Mouse (Mus musculus) heart, postnatal 0 days (tissue): ENCODE measurements around the gene Hras. TPM values are rescaled to one million over a fixed set of nuclear protein-coding genes. Genes with fewer than 3 reads are reported as not detected.

Experiments used
- ATAC-seq: fragments of 200-750 bp; cut with Nextera tagmentation; 2 replicates; pipeline ENCODE4 v1.8.0; 2017; ENCODE audit warnings: low read depth, moderate number of reproducible peaks, moderate library complexity; ENCODE audit not compliant: insufficient read depth
- DNase-seq: peaks from one replicate; pipeline ENCODE4 v3.0.0-alpha.2; 2016; ENCODE audit warnings: low spot score
- H3K27ac ChIP-seq: fragments of 300-500 bp; sonication (generic); 2 replicates; pipeline ENCODE4 v1.5.1; 2014; ENCODE audit warnings: low read depth, mild to moderate bottlenecking
- H3K27me3 ChIP-seq: fragments of 300-500 bp; sonication (generic); 2 replicates; pipeline ENCODE4 v1.6.1; 2014; ENCODE audit warnings: low read length, mixed read lengths; ENCODE audit not compliant: control insufficient read depth, insufficient read depth
- H3K36me3 ChIP-seq: fragments of 300-500 bp; sonication (generic); replicated peaks from 2 replicates; pipeline ENCODE4 v1.6.1; 2014; ENCODE audit warnings: low read length, mixed read lengths; ENCODE audit not compliant: control insufficient read depth, insufficient read depth
- H3K4me1 ChIP-seq: fragments of 300-500 bp; sonication (generic); 2 replicates; pipeline ENCODE4 v1.6.1; 2014; ENCODE audit warnings: antibody characterized with exemption; ENCODE audit not compliant: control insufficient read depth, insufficient read depth
- H3K4me2 ChIP-seq: fragments of 300-500 bp; sonication (generic); 2 replicates; pipeline ENCODE4 v1.6.1; 2014; ENCODE audit warnings: low read depth, mild to moderate bottlenecking, low read length, moderate library complexity
- H3K4me3 ChIP-seq: fragments of 300-500 bp; sonication (generic); 2 replicates; pipeline ENCODE4 v1.5.1; 2014; ENCODE audit warnings: low read depth, low read length
- H3K9ac ChIP-seq: fragments of 300-500 bp; sonication (generic); replicated peaks from 2 replicates; pipeline ENCODE4 v1.6.1; 2014; ENCODE audit warnings: low read depth, low read length, mixed read lengths
- H3K9me3 ChIP-seq: fragments of 300-500 bp; sonication (generic); replicated peaks from 2 replicates; pipeline ENCODE4 v1.6.1; 2016; ENCODE audit warnings: low read length; ENCODE audit not compliant: control insufficient read depth
- CTCF ChIP-seq: IDR thresholded peaks from 2 replicates; pipeline ENCODE4 v1.5.1; 2016; ENCODE audit warnings: antibody characterized with exemption, control low read depth, low read depth
- EP300 ChIP-seq: IDR thresholded peaks from 2 replicates; pipeline ENCODE4 v1.6.1; 2016; ENCODE audit warnings: antibody characterized with exemption, low read depth
- WGBS: fragments of 180-500 bp; shearing (Covaris S2); extraction: QIAGEN DNeasy Blood & Tissue Kit; methylation state at CpG from one replicate; pipeline ENCODE4 v1.1.7; 2014; 5-methylcytosine and 5-hydroxymethylcytosine counted together
- polyA plus RNA-seq: library from polyadenylated mRNA; unstranded; fragments of >200 nt; fragmentation: Nextera tagmentation; extraction: Ambion mirVana; gene quantifications from 2 replicates; pipeline ENCODE4 v1.2.1, GENCODE M21; 2015
- total RNA-seq: library from RNA; depleted of rRNA; stranded (reverse); fragments of >200 nt; gene quantifications from 2 replicates; pipeline ENCODE4 v1.2.3, GENCODE M21; 2014; ENCODE audit warnings: low replicate concordance

Hras gene
- total and polyA plus RNA-seq, 2 experiments from 2014 or later, result 72.2 to 78.9 TPM

DNA sequence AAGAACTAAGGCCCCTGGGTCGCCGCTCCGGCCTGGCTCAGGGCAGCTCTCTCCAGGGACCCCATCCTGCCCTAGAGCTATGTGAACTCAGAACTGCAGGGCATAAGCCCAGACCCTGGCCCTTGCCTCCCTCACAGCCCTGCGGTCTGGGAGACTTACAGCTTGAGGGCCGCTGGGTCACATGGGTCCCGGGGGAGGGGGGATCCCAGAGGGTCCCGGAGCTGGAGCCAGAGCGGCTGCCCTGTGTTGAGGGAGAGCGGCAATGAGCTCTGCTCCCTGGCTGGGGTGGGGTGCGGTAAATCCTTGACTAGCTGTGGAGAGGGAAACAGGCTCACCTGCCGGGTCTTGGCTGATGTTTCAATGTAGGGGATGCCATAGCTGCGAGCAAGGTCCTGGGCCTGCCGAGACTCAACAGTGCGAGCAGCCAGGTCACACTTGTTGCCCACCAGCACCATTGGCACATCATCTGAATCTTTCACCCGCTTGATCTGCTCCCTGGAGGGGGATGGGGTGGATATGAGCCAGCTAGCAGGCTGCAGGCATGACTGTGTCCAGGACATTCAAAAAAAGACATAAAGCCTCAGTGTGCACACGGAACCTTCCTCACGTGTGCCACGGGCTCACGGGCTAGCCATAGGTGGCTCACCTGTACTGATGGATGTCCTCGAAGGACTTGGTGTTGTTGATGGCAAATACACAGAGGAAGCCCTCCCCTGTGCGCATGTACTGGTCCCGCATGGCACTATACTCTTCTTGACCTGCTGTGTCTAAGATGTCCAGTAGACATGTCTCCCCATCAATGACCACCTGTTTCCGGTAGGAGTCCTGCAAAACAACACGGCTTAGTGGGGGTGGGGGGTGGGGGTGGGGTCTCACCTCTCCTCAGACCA lies 1.8 kb downstream of the Hras start:
- Histone ChIP-seq H3K27me3 (no peaks in the 10 kb centered on the region), H3K9me3 (no peaks in the 10 kb centered on the region), H3K4me3 (no peak overlapping the region), H3K36me3 (peaks cover 34% of the 10 kb centered on the region), H3K4me2 (no peak overlapping the region; the same call in 1 of the 2 replicates), H3K9ac (no peak overlapping the region), H3K4me1 (peaks cover 5% of the 10 kb centered on the region), H3K27ac (no peak overlapping the region)
- 85% methylated on average over 24 of the region's 24 CpGs for WGBS
- DNase-seq (no peak), ATAC-seq (no peak)
- TF ChIP-seq CTCF (no peak), EP300 (no peak)

DNA sequence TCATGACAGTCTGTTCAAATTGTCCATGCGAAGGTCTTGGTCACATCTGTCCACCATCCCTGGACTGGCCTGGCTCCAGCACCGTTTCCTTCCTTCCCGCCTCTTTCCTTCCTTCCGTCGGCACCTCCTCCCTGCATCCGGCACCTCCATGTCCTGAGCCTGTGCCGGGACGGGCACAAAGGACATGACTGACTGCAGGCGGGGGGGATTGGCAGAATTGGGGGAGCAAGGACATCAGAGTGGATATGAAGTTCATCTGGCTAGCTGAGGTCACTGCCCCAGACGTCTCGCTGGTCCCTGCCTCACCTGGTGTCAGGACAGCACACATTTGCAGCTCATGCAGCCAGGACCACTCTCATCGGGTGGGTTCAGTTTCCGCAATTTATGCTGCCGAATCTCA lies 2.8 kb downstream of the Hras start:
- no peak overlapping the region for H3K27ac ChIP-seq
- H3K27me3 ChIP-seq, result no peaks in the 10 kb centered on the region
- TF ChIP-seq EP300, result no peak
- TF ChIP-seq CTCF, result no peak
- 72% methylated on average over 14 of the region's 14 CpGs for WGBS
- no peak overlapping the region for H3K9ac ChIP-seq
- no peak overlapping the region for H3K4me2 ChIP-seq
- H3K4me1 ChIP-seq, result peaks cover 5% of the 10 kb centered on the region
- DNase-seq (no peak), ATAC-seq (no peak)
- peaks cover 34% of the 10 kb centered on the region for H3K36me3 ChIP-seq
- no peak overlapping the region for H3K4me3 ChIP-seq
- no peaks in the 10 kb centered on the region for H3K9me3 ChIP-seq

DNA sequence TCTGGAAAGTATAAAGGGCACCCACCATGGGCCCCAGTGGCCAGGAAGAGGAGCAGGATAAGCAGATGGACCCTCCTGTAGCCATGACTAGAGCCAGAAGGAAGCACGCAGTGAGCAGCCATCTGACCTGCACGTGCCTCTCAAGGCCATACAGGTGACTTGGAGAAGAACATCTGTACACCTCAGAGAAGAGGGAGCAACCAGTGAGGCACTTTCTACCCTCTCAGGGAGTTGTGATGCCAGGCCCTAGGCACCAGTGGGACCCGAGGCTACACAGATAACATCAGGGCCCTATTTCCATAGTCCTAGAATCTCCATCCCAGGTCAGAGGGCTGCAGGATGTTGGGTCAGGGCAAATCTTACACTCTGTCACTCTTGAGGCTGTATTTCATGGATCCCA lies 3.6 kb downstream of the Hras start:
- Histone ChIP-seq H3K4me3 (no peak overlapping the region), H3K27me3 (no peaks in the 10 kb centered on the region), H3K27ac (no peak overlapping the region), H3K36me3 (peaks cover 34% of the 10 kb centered on the region), H3K9ac (no peak overlapping the region), H3K4me2 (no peak overlapping the region), H3K4me1 (peaks cover 5% of the 10 kb centered on the region), H3K9me3 (no peaks in the 10 kb centered on the region)
- ATAC-seq (no peak), DNase-seq (no peak)
- no peak for TF ChIP-seq CTCF
- TF ChIP-seq EP300, result no peak
- WGBS, result 85% methylated on average over 3 of the region's 3 CpGs

DNA sequence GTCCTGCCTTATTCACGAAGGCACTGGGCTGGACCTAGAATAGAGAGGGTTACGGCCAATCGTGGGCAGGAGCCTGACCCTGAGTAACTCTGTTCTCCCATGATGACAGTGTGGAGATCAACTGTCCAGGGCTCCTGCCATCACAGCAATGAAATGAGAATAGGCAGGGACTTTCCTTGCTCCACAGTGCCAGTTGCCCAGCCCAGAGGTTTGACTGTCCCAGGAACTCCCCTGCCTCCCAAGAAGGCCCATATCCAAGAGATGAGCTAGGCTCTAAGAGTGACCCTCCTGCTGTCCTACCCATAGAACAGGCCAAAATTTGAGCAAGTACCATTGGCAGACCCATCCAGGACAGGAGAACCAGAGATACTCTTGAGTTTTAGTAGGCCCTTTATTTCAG lies 5.1 kb downstream of the Hras start:
- TF ChIP-seq CTCF (no peak), EP300 (no peak)
- Histone ChIP-seq H3K4me3 (no peak overlapping the region), H3K4me2 (no peak overlapping the region), H3K9ac (no peak overlapping the region), H3K27ac (no peak overlapping the region), H3K36me3 (peaks cover 34% of the 10 kb centered on the region), H3K4me1 (peaks cover 5% of the 10 kb centered on the region; the same call in 1 of the 2 replicates), H3K9me3 (no peaks in the 10 kb centered on the region), H3K27me3 (no peaks in the 10 kb centered on the region)
- WGBS, result 89% methylated on average over 3 of the region's 3 CpGs
- no peak for ATAC-seq
- DNase-seq, result no peak

GRCm38 (mm10) chr7:141188194-141188593 lies 5.6 kb downstream of the Hras start:
- Histone ChIP-seq H3K9me3 (no peaks in the 10 kb centered on the region), H3K36me3 (peaks cover 34% of the 10 kb centered on the region), H3K9ac (no peak overlapping the region), H3K27me3 (no peaks in the 10 kb centered on the region), H3K4me1 (peaks cover 5% of the 10 kb centered on the region; the same call in 1 of the 2 replicates), H3K27ac (no peak overlapping the region), H3K4me2 (no peak overlapping the region), H3K4me3 (no peak overlapping the region)
- TF ChIP-seq EP300 (no peak), CTCF (no peak)
- DNase-seq (no peak), ATAC-seq (no peak)
- 55% methylated on average over 3 of the region's 3 CpGs for WGBS
